Mouse (Mus musculus): Measurements from ENCODE around the gene Lilra5. TPM values are rescaled to one million over a fixed set of nuclear protein-coding genes. Genes with fewer than 3 reads are reported as not detected.
"Not testable (repeated sequence)": the region's sequence is repeated elsewhere in the genome, so short reads cannot be mapped to it uniquely, and the experiment has no call there.

Lilra5 gene
- polyA plus RNA-seq, 1 experiment = not detected

DNA sequence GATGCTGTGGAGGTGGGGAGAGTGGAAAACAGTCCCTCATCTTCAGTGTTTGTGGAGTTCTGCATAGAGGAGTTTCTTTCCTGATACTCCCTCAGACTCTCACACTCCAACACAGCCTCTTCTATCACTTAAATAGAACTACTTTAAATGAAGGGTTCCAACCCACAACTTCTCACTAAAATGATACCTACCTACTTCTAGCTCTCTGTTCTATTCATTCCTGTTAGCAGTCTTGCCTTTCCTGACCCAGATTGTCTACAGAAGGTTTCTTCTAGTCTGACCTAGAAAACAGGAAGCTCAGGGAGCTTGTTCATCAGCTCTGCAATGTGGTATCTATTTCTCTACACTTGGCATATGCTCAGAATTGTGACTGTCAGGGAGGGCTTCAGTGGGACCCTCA, 2.0 kb upstream of the Lilra5 start:
- Histone ChIP-seq H3K9me3 (replicated peaks; ENCODE audit: control insufficient read depth, insufficient read depth, low read length, poor library complexity, severe bottlenecking) (no peaks in the 10 kb centered on the region), H3K4me3 (ENCODE audit: low read depth, low read length) (no peak overlapping the region), H3K36me3 (ENCODE audit: control insufficient read depth, insufficient read depth, low read length, poor library complexity, severe bottlenecking) (no peaks in the 10 kb centered on the region), H3K27ac (ENCODE audit: insufficient read depth, low read length) (no peak overlapping the region), H3K27me3 (ENCODE audit: control insufficient read depth, insufficient read depth, low read length, poor library complexity, severe bottlenecking) (no peaks in the 10 kb centered on the region), H3K4me1 (ENCODE audit: control insufficient read depth, insufficient read depth, low read length) (no peaks in the 10 kb centered on the region), H3K9ac (ENCODE audit: low read depth, poor library complexity, severe bottlenecking) (no peak overlapping the region)
- TF ChIP-seq EP300 (IDR thresholded peaks at IDR 0.05; ENCODE audit: insufficient read depth, low read depth, low read length) = no peak
- TF ChIP-seq CTCF (IDR thresholded peaks at IDR 0.05; ENCODE audit: low read depth, low read length) = no peak
- TF ChIP-seq POLR2A (IDR thresholded peaks at IDR 0.05; ENCODE audit: insufficient read depth, low read length) = no peak

DNA sequence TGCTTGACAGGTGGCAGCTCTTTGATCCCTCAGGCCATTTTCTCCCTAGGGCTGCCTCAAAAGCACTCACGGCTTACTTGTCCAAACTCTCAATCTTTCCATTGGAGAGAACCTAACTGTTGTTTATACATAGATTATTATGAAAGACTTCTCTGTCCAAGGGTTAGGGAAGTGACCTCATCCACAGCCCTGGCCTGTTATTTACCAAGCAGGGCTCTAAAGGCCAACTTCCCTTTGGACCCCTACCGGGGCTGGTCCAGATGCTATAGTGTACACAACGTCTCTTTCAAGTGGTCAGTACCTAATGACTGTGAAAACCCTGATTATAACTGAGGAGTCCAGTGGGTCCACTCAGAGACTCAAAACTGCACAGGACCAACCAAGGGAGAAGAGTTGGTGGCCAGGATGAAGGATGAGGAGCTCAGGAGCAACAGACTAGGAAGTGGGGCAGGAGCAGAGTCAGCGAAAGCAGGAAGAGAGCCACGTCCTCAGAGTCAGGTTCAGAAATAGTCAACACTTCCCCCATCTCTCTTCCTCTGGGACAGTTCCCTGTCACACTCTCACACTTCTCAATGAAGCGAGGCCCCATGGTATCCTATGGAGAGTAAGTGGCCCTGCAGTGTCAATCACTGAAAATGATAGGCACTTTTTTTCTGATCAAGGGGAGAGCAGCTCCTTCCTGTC, 1.6 kb downstream of the Lilra5 start:
- Histone ChIP-seq H3K4me3 (ENCODE audit: low read depth, low read length) (no peak overlapping the region), H3K27ac (ENCODE audit: insufficient read depth, low read length) (no peak overlapping the region), H3K9me3 (replicated peaks; ENCODE audit: control insufficient read depth, insufficient read depth, low read length, poor library complexity, severe bottlenecking) (no peaks in the 10 kb centered on the region), H3K27me3 (ENCODE audit: control insufficient read depth, insufficient read depth, low read length, poor library complexity, severe bottlenecking) (no peaks in the 10 kb centered on the region), H3K9ac (ENCODE audit: low read depth, poor library complexity, severe bottlenecking) (no peak overlapping the region), H3K36me3 (ENCODE audit: control insufficient read depth, insufficient read depth, low read length, poor library complexity, severe bottlenecking) (no peaks in the 10 kb centered on the region), H3K4me1 (ENCODE audit: control insufficient read depth, insufficient read depth, low read length) (no peaks in the 10 kb centered on the region)
- TF ChIP-seq POLR2A (IDR thresholded peaks at IDR 0.05; ENCODE audit: insufficient read depth, low read length) = no peak
- no peak for TF ChIP-seq CTCF (IDR thresholded peaks at IDR 0.05; ENCODE audit: low read depth, low read length)
- no peak for TF ChIP-seq EP300 (IDR thresholded peaks at IDR 0.05; ENCODE audit: insufficient read depth, low read depth, low read length)

GRCm38 (mm10) chr7:4251211-4251610, 13.7 kb downstream of the Lilra5 start:
- Histone ChIP-seq H3K9me3 (replicated peaks; ENCODE audit: control insufficient read depth, insufficient read depth, low read length, poor library complexity, severe bottlenecking) (peaks cover 28% of the 10 kb centered on the region), H3K27ac (ENCODE audit: insufficient read depth, low read length) (peak overlapping the region; percentile 91)
- peak; percentile 79 for TF ChIP-seq EP300 (IDR thresholded peaks at IDR 0.05; ENCODE audit: insufficient read depth, low read depth, low read length)
- H3K4me1 ChIP-seq (ENCODE audit: control insufficient read depth, insufficient read depth, low read length); H3K4me3 ChIP-seq (ENCODE audit: low read depth, low read length); H3K27me3 ChIP-seq (ENCODE audit: control insufficient read depth, insufficient read depth, low read length, poor library complexity, severe bottlenecking); H3K36me3 ChIP-seq (ENCODE audit: control insufficient read depth, insufficient read depth, low read length, poor library complexity, severe bottlenecking); H3K9ac ChIP-seq (ENCODE audit: low read depth, poor library complexity, severe bottlenecking): not testable (repeated sequence)

GRCm38 (mm10) chr7:4256060-4256459, 18.5 kb downstream of the Lilra5 start:
- not testable (repeated sequence) for H3K36me3 ChIP-seq (ENCODE audit: control insufficient read depth, insufficient read depth, low read length, poor library complexity, severe bottlenecking); H3K4me1 ChIP-seq (ENCODE audit: control insufficient read depth, insufficient read depth, low read length)

DNA sequence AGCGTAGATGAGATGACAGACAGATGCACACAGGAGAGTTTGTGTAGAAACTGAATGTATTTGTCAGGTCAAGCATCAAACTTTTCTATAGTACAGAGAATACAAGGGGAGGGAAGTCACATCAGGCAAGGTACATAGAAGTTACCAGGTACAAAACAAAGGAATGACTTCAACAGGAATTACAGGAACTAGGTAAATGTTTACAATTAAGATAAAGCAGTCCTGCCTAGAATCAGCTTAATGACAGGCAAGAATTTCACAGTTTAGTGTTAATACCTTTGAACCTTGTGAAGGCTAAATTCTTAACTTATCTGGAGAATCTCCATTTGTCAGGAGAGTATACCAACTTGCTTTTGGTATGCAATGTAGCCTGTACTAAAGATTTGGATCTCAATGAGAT, 23.0 kb downstream of the Lilra5 start:
- not testable (repeated sequence) for H3K4me1 ChIP-seq (ENCODE audit: control insufficient read depth, insufficient read depth, low read length); H3K4me3 ChIP-seq (ENCODE audit: low read depth, low read length); H3K9ac ChIP-seq (ENCODE audit: low read depth, poor library complexity, severe bottlenecking); H3K36me3 ChIP-seq (ENCODE audit: control insufficient read depth, insufficient read depth, low read length, poor library complexity, severe bottlenecking); H3K27me3 ChIP-seq (ENCODE audit: control insufficient read depth, insufficient read depth, low read length, poor library complexity, severe bottlenecking)
- Histone ChIP-seq H3K27ac (ENCODE audit: insufficient read depth, low read length) (peak overlapping the region; percentile 92), H3K9me3 (replicated peaks; ENCODE audit: control insufficient read depth, insufficient read depth, low read length, poor library complexity, severe bottlenecking) (peaks cover 34% of the 10 kb centered on the region)

More at GRCm38 (mm10) chr7:4256060-4256459, 18.5 kb downstream of the Lilra5 start:
- H3K27ac ChIP-seq (ENCODE audit: insufficient read depth, low read length); H3K27me3 ChIP-seq (ENCODE audit: control insufficient read depth, insufficient read depth, low read length, poor library complexity, severe bottlenecking); H3K9ac ChIP-seq (ENCODE audit: low read depth, poor library complexity, severe bottlenecking); H3K4me3 ChIP-seq (ENCODE audit: low read depth, low read length): not testable (repeated sequence)
- H3K9me3 ChIP-seq (replicated peaks; ENCODE audit: control insufficient read depth, insufficient read depth, low read length, poor library complexity, severe bottlenecking) = peaks cover 24% of the 10 kb centered on the region

- H3K4me1 ChIP-seq (ENCODE audit: control insufficient read depth, insufficient read depth, low read length); H3K36me3 ChIP-seq (ENCODE audit: control insufficient read depth, insufficient read depth, low read length, poor library complexity, severe bottlenecking); H3K9ac ChIP-seq (ENCODE audit: low read depth, poor library complexity, severe bottlenecking); H3K9me3 ChIP-seq (replicated peaks; ENCODE audit: control insufficient read depth, insufficient read depth, low read length, poor library complexity, severe bottlenecking); H3K4me3 ChIP-seq (ENCODE audit: low read depth, low read length); H3K27ac ChIP-seq (ENCODE audit: insufficient read depth, low read length); H3K27me3 ChIP-seq (ENCODE audit: control insufficient read depth, insufficient read depth, low read length, poor library complexity, severe bottlenecking): not testable (repeated sequence)
These were observed 34.6 kb downstream of the Lilra5 start for GRCm38 (mm10) chr7:4272106-4272505.

DNA sequence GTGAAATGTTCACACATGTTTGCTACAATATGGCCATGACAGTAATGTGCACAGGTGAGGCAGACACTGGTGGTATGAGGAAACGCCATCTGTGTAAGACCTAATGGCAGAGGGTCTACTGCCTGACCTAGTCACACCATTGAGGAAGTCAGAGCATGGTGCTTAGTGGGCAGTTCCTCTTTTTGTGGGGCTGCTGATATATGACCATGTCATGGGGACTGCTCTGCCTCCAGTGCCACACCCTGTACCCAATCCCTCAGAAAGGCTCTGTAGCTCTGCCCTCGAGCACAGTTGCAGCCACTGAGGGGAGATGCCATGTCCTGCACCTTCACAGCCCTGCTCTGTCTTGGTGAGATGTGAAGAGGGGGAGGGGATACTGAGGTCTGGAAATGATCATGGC, 36.3 kb downstream of the Lilra5 start:
- H3K27me3 ChIP-seq (ENCODE audit: control insufficient read depth, insufficient read depth, low read length, poor library complexity, severe bottlenecking); H3K9me3 ChIP-seq (replicated peaks; ENCODE audit: control insufficient read depth, insufficient read depth, low read length, poor library complexity, severe bottlenecking): not testable (repeated sequence)

DNA sequence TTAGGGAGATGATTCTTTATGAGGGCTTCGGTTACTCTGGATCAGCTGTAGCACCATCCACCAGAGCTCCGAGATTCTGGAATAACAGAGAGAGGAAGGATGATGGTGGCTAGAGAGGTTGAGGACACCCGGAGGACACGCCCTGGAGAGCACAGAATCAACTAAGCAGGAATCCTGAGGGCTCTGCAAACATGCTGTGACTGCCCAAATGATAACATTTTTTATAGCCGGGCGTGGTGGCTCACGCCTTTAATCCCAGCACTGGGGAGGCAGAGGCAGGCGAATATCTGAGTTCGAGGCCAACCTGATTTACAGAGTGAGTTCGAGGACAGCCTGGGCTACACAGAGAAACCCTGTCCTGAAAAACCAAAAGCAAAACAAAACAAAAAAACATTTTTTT, 37.9 kb downstream of the Lilra5 start:
- H3K27me3 ChIP-seq (ENCODE audit: control insufficient read depth, insufficient read depth, low read length, poor library complexity, severe bottlenecking); H3K36me3 ChIP-seq (ENCODE audit: control insufficient read depth, insufficient read depth, low read length, poor library complexity, severe bottlenecking): not testable (repeated sequence)

More for the DNA sequence above, 36.3 kb downstream of the Lilra5 start:
- H3K27ac ChIP-seq (ENCODE audit: insufficient read depth, low read length); H3K4me1 ChIP-seq (ENCODE audit: control insufficient read depth, insufficient read depth, low read length); H3K4me3 ChIP-seq (ENCODE audit: low read depth, low read length); H3K36me3 ChIP-seq (ENCODE audit: control insufficient read depth, insufficient read depth, low read length, poor library complexity, severe bottlenecking); H3K9ac ChIP-seq (ENCODE audit: low read depth, poor library complexity, severe bottlenecking): not testable (repeated sequence)

More for the DNA sequence above, 37.9 kb downstream of the Lilra5 start:
- not testable (repeated sequence) for H3K9me3 ChIP-seq (replicated peaks; ENCODE audit: control insufficient read depth, insufficient read depth, low read length, poor library complexity, severe bottlenecking); H3K4me1 ChIP-seq (ENCODE audit: control insufficient read depth, insufficient read depth, low read length); H3K9ac ChIP-seq (ENCODE audit: low read depth, poor library complexity, severe bottlenecking); H3K27ac ChIP-seq (ENCODE audit: insufficient read depth, low read length); H3K4me3 ChIP-seq (ENCODE audit: low read depth, low read length)
